Mouse (Mus musculus) adrenal gland, postnatal 25 days (tissue): ENCODE measurements around the gene Slc7a15. TPM values are rescaled to one million over a fixed set of nuclear protein-coding genes. Genes with fewer than 3 reads are reported as not detected.
"Not testable (repeated sequence)": the region's sequence is repeated elsewhere in the genome, so short reads cannot be mapped to it uniquely, and the experiment has no call there.

ENCODE experiments used
- DNase-seq: peaks from one replicate; pipeline ENCODE4 v3.0.0; 2021; ENCODE audit warnings: mixed read lengths
- long read RNA-seq: library from polyadenylated mRNA; stranded (forward); transcript quantifications from one replicate; pipeline ENCODE4 v2.0.0, GENCODE M21; 2021
- total RNA-seq: library from RNA; stranded (reverse); gene quantifications from 2 replicates; pipeline ENCODE4 v1.2.3, GENCODE M21; 2021

Gene Slc7a15
- not detected in 2 replicates for total RNA-seq
- long read RNA-seq = 0 reads

DNA sequence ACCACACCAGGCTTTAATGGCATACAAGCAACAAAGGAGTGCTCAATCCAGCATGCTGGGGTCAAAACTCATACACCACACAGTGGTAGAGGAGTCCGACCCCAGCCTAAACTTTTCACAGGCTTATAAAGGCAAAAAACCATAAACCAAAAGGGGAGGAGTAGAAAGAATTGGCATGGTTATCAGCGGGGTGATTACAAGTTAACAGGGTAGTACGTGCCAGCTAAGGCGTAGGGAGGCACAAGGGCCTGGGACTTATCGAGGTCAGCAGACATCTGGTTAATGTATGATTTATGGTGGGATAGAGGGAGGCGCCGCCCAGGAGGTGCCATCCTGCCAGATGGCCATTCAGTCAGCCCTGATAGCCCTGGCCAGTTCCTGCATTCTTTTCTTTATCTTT is at the start of gene Slc7a15:
Gene Slc7a15, minus strand, starts transcription at position 101 of the 400 bp plus-strand sequence.
- DNase-seq = not testable (repeated sequence)

DNA sequence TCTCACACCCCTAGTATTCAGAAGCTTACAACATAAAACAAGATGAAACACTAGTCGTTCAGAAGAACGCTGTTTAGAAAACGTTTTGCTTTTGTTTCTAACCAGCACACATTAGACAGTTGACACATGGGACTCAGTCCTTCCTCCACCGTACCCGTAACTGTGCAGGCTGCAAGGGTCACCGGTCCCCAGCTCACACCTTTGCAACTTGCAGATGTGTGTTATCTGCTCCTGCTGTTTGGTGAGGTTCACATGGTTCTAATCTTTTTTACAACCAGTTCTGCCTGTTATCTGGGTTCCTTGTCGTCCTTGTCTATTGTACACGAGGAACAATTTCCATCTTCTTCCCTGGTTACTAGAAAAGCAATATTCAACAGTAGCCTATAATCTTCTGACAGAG is 49.3 kb upstream of the Slc7a15 start:
- not testable (repeated sequence) for DNase-seq

DNA sequence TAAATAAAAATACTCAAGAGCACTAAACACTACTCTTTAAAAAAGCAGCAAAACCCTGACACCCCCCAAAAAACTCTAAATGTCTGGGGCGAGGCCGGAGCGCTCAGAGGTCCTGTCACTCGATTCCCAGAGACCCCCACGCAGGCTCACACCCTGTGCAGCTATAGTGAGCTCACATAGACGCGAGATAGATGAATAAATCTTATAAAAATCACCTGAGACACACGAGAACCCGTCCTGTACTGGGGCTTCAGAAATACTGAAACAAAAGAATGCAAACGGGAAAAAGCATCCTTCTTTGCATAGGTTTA is 42.5 kb upstream of the Slc7a15 start:
- no peak for DNase-seq

DNA sequence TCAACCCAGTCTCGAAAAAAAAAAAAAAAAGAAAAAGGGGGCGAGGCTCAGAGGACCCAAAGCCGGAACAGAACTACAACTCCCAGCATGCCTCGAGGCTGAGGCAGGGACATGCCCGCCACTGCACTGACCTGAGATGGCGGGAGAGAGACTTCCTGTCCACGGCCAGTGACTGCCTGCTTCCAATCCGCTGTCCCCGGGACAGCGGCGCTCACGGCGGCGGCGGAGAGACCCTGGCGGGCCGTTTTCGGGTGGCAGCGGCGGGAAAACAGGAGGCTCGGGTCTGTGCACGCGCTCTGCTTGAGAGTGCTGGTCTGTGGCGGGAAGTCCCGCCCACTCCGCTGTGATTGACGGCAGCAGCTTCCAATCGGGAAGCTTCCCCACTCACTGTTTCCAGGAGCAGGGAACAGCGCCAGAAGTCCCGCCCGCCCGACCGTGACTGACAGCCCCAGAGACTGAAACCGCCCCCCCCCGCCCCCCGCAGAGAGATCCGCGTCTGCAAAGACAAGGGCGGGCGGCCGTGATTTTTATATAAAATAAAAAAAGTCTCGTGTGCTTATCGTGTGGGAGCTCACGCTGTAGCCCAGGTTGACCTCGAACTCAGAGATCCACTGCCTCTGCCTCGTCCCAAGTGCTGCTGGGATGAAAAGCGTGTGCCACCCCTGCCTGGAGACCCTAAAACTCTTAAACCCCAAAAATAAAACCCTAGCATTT is 42.0 kb upstream of the Slc7a15 start:
- peak; percentile 99 for DNase-seq

DNA sequence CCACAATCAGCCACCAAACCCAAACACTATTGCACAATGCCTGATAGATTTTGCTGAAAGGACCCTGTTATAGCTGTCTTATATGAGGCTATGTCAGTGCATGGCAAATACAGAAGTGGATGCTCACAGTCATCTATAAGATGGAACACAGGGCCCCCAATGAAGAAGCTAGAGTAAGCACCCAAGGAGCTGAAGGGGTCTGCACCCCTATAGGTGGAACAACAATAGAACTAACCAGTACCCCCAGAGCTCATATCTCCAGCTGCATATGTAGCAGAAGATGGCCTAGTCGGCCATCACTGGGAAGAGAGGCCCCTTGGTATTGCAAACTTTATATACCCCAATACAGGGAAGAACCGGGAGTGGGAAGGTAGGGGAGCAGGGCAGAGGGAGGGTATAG is 41.3 kb upstream of the Slc7a15 start:
- not testable (repeated sequence) for DNase-seq

DNA sequence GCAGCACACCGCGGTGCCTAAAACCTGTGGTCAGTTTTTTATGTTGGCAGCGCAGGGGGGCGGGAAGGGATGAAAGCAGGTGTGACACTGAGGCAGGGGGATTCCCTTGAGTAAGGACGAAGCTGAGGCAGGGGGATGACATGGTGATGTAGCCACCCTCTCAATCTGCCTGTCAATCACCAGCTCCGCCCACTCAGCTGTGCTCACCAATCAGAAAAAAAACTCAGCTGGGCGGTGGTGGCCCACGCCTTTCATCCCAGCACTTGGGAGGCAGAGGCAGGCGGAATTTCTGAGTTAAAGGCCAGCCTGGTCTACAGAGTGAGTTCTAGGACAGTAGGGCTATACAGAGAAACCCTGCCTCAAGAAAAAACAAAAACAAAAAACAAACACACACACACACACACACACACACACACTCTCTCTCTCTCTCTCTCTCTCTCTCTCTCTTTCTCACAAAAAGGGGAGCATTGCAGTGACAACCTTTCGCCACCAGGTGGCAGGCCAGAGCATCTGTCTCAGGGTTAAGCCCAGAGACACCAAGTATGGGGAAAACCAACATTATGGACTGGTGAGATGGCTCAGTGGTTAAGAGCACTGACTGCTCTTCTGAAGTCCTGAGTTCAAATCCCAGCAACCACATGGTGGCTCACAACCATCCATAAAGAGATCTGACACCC is 39.7 kb upstream of the Slc7a15 start:
- DNase-seq = peak; percentile 81

DNA sequence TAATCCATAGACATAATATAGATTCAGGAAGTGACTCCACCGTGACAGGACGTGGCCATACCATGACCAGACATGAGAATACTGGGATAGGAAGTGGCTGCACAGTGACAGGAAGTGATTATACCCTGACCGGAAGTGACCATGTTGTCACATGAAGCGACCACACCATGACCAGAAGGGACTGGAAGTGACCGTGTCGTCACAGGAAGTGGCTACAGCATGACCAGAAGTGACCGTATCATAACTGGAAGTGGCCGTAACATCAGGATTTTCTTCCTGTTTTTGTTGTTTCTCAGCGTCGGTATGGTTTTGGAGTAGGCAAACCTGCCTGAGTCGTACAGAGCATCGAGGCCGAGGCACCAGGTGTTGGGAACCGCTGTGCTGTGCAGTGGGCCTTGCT is 38.1 kb upstream of the Slc7a15 start:
- no peak for DNase-seq

DNA sequence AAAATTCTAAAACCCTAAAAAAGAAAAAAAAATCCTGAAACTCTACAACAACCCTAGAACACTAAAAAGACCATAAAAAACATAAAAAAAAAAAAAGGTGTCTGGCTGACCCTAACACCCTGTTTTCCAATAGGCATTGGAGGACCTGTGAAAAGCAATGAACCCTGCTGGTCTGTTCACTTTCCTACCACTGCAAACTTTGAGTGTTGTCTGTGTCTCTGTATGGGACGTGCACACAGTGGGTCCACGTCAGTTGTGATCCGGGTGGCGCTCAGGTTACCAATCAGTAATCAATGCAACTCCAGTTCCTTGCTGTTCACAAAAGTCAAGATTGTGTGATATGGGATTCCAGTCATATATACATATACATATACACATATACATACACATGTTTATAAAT is 36.7 kb upstream of the Slc7a15 start:
- DNase-seq = no peak

DNA sequence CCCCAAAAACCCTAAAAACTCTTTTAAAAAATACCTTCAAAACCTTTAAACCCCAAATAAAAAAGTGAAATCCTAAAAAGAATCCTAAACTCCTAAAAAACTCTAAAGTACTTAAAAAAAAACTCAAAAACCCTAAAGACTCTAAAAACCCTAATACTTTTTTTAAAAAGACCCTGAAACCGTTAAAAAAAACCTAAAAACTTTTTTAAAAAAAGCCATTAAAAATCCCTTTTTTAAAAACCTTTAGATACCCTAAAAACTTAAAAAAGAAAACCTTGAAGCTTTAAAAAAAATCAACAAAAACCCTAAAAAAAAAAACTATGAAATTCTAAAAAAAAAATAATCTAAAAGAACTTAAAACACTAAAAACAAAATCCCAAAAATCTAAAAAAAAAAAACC is 35.4 kb upstream of the Slc7a15 start:
- no peak for DNase-seq

DNA sequence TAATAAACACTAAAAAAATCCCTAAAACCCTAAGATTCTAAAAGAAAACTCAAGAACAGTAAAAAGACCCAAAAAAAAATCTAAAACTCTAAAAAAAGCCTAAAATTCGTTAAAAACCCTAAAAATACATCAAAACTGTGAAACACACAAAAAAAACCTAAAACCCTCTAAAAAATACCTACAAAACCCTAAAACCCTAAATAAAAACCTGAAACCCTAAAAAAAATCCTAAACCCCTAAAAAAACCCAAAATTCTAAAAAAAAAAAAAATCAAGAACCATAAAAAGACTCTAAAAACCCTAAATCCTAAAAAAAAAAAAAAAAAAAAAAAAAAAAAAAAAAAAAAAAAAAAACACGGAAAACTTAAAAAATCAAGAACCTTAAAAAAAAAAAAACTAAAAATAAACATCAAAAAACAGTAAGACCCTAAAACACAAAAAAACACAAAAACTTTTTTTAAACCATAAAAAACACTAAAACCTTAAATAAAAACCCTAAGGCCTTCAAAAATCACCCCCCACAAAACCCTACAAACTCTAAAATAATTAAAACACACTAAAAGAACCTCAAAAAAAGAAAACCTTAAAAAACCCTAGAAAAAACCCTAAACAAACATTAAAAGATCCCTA is 34.0 kb upstream of the Slc7a15 start:
- no peak for DNase-seq

DNA sequence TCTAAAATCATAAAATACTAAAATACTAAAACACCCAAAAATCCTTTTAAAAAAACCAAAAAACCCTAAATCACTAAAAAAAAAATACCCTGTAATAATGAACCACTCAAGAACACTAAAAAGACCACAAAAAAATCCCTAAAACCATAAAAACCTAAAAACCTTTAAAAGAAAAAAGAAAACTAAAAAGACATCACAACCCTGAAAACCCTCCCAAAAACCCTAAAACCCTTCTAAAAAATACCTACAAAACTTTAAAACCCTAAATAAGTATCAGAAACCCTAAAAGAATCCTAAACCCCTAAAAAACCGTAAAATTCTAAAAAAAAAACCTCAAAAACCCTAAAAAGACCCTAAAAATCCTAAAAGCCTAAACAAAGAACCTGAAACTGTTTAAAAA is 32.8 kb upstream of the Slc7a15 start:
- no peak for DNase-seq

DNA sequence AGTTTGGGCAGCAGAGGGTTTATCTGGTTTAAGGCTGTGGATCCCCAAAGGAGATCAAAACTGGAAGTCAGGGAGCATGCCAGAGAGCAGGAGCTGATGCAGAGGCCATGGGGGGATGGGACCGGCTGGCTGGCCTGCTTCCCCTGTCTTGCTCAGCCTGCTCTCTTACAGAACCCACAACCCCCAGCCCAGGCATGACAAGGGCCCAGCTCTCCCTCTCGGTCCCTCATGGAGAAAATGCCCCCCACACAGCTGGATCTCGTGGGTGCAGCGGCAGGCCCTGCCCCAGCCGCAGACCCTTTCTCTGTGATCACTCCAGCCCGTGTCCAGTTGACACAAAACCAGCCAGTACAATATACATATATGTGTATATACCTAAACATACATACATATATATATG is 30.7 kb upstream of the Slc7a15 start:
- no peak for DNase-seq

DNA sequence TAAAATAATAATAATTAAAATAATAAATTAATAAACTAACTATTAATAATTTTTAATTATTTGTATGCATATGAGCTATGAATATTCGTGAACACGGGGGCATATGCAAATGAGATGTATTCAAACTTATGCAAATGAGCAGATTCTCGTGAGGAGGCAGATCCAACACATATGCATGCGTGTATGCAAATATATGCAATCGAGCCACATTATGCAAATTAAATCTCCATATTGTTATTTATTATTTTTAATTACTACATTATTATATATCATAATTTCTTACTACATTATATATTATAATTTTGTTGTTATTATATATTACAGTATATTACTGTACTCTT is 21.8 kb upstream of the Slc7a15 start:
- no peak for DNase-seq

DNA sequence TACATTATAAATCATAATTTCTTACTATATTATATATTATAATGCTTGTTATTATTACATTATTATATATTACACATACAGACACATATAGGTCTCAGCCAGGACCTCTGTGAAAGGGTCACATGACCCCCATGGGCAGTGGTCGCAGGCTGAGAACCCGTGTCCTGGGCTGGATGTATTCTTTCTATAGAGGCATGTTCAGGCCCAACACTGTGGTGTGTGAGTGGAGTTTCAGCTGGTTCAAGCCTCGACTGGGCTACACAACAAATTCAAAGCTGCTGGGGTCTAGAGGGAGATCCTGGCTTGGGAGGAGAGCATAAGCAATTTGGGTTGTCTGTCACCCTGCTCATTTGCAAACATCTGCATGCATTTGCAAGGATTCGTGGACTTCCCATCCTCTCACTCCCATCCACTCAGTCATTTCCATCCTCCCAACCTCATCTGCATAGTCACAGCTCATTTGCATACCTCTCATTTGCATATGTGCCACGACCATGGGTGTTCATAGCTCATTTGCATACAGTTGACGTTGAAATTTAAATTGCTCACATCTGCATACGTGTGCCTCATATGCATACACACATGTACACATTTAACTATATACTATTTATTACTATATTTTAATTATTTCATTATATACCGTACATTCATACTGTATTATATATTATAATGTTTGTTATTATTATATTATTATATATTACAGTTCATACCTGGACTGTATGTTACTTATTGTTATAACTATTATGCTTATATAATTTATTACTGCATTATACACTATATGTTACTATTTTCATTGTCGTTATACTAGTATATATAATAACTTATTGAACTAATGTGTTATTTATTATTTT is 21.2 kb upstream of the Slc7a15 start:
- no peak for DNase-seq

DNA sequence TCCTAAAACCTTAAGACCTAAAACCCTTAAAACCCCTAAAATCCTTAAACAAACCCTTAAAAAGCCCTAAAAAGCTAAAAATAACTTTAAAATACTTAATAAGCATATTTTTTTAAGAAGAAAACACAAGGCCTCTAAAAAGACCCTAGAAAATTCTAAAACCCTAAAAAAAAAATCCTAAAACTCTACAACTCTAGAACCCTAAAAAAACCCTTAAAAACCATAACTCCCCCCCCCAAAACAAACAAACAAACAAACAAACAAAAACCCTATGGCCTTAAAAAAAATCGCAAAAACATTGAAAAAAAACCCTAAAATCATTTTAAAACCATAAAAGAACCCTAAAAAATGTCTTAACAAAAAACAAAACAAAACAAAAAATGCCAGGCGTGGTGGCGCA is 19.4 kb upstream of the Slc7a15 start:
- DNase-seq = no peak

DNA sequence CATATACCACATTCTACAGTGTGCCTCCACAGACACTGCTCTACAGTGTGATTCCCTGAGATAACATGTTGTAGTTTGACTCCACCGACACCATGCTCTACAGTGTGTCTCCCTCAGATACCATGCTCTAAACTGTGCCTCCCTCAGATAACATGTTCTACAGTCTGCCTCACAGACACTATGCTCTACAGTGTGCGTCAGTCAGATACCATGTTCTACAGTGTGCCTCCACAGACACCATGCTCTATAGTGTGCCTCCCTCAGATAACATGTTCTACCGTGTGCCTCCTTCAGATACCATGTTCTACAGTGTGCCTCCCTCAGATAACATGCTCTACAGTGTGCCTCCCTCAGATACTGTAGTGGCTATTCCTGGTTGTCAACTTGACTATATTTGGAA is 10.2 kb upstream of the Slc7a15 start:
- no peak for DNase-seq

DNA sequence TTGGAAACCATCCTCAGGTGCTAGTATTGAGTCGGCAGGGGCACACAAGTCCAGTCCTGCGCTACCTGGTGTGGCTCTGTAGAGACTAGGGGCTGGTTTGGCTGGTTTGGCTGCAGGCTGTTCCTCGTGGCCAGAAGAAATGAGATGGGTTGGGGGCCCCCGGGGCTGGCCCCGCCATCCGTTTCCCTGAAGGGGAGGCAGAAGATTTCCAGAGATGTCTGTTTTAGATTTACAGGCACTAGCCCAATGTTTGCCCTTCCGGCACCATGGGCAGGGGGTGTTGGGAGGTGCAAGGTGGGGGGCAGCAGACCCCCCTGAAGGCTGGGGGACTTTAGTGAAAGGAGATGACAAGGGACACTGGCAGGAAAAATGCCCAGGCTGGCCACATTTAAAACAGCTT is 3.3 kb downstream of the Slc7a15 start:
- no peak for DNase-seq

DNA sequence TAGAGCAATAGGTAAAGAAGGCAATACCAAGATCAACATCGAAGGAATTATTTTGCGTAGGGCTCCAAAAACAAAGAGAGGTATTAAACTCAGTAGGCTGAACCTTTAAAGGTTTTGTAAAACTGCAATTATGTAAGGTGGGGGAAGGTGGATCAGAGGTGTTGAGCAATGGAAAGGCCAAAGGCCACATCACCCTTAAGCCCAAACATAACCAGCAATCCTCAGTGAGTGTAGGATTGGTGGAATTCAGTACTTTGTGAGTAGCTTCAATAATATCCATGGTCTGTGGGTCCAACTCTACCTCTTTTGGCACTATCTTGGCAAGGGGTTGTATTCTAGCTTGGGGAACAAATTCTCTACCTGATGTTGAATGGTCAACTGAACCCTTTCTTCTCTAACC is 7.5 kb downstream of the Slc7a15 start:
- not testable (repeated sequence) for DNase-seq

DNA sequence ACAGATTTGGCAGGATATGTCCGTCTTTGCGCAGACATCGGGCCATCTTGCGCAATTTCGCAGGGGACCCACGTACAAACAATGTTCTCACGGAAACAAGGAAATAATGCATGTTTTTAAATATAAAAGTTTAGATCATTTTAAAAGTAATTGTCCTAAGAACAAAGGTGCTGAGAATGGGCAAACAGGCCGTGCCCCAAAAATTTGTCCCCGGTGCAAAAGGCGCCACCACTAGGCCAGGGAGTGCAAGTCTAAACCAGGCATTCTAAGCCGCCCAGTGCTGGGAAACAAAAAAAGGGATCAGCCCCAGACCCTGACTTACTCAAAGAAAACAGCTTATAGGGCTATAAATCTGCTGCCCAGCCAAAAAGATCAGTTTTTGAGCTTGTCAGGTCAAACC is 25.5 kb downstream of the Slc7a15 start:
- DNase-seq = no peak

DNA sequence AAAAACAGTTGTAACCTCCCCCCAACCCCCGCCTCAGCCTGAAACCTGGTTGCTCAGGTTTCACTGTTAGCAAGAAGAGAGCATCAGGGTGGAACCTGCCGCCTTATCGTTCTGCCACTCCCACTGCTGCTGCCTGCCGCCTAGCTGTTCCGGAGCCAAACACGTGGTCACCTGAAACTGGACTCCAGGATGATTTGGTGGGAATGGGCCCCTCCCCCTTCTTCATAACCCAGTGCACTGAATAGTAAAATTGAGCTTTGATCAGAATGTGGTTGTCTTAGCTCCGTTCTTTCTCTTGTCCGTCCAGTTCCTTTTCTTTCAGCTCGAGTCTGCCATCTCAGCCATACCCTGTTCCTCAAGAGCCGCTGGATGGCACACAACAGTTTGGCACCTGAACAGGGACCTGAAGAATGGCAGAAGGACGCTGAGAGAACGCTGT is 26.9 kb downstream of the Slc7a15 start:
- DNase-seq = not testable (repeated sequence)

DNA sequence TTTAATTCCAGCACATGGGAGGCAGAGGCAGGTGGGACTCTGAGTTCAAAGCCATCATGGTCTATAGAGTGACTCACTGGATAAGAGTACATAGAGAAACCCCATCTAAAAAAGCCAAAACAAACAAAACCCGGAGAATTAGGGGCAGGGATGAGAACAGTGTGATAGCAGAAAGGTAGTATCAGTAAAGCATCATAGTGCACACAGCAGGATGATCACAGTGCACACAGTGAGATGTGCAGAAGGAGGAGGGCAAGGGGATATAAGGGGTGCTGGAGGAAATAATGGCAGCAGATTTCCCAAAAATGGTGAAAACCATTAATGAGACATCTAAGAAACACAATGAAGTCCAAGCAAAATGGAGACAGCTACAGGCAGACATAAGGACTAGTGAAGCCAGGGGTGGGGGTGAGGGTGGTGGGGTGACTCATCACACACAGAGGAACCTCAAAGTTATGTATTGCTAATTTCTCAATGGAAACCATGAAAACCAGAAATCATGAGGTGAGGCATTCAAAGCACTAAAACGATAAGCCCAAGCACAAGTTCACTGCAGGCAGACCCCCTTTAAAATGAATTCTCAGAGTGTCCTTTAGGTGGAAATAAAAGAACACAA is 27.5 kb downstream of the Slc7a15 start:
- not testable (repeated sequence) for DNase-seq

DNA sequence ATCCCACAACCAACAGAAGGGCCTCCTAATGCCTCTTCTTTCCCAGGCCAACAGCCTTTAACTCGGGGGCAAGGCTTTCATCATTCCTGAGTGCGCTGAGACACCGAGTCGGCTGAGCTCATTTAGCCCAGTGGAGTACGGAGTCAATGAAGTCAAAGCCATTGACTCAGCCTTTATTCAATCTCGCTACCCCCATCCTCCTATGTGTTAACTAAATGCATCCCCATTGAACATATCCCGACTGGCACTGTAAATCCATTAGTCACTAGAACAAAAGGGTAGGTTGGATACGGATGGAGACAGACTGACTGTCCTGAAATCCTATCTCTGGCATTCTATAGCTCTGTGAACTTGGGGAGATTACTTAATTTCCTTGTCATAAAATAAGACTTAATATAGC is 36.7 kb downstream of the Slc7a15 start:
- DNase-seq = not testable (repeated sequence)
